Mouse (Mus musculus): ENCODE measurements around the gene Tgfbr3. TPM values are rescaled to one million over a fixed set of nuclear protein-coding genes. Genes with fewer than 3 reads are reported as not detected.

Tgfbr3 gene
- polyA plus RNA-seq, 1 experiment from 2014 or later = 7.1 TPM

- DNase-seq = no peak
- no peak for ATAC-seq (ENCODE audit: low read depth)
- 0 out of 2 replicates have a peak, but pooled peaks cover 3% of the 10 kb centered on the region for H3K36me3 ChIP-seq
- WGBS (ENCODE audit: insufficient replicate concordance) = 88% methylated on average over 9 of the region's 9 CpGs
- H3K4me3 ChIP-seq (replicated peaks) = no peak overlapping the region
- H3K9ac ChIP-seq = no peak overlapping the region
- no peaks in the 10 kb centered on the region for H3K9me3 ChIP-seq (replicated peaks)
- no peak overlapping the region for H3K27ac ChIP-seq
- H3K27me3 ChIP-seq = no peaks in the 10 kb centered on the region
- 0 out of 2 replicates have a peak, but pooled peaks cover 6% of the 10 kb centered on the region for H3K4me1 ChIP-seq (replicated peaks)
- no peak overlapping the region for H3K4me2 ChIP-seq
These were observed 132.0 kb downstream of the Tgfbr3 start for GRCm38 (mm10) chr5:107157384-107157783.

GRCm38 (mm10) chr5:107156096-107156495, 133.3 kb downstream of the Tgfbr3 start:
- H3K27ac ChIP-seq = no peak overlapping the region
- no peak overlapping the region for H3K4me3 ChIP-seq (replicated peaks)
- no peak for ATAC-seq (ENCODE audit: low read depth)
- H3K4me1 ChIP-seq (replicated peaks) = peaks cover 12% of the 10 kb centered on the region
- DNase-seq = no peak
- H3K9ac ChIP-seq = no peak overlapping the region
- 77% methylated on average over 3 of the region's 3 CpGs for WGBS (ENCODE audit: insufficient replicate concordance)
- no peaks in the 10 kb centered on the region for H3K27me3 ChIP-seq
- H3K36me3 ChIP-seq = 0 out of 2 replicates have a peak, but pooled peaks cover 3% of the 10 kb centered on the region
- no peak overlapping the region for H3K4me2 ChIP-seq
- no peaks in the 10 kb centered on the region for H3K9me3 ChIP-seq (replicated peaks)

- DNase-seq (no peak), ATAC-seq (ENCODE audit: low read depth) (no peak)
- H3K27ac ChIP-seq = no peak overlapping the region
- H3K9me3 ChIP-seq (replicated peaks) = no peaks in the 10 kb centered on the region
- WGBS (ENCODE audit: insufficient replicate concordance) = 76% methylated on average over 4 of the region's 4 CpGs
- no peak overlapping the region for H3K4me2 ChIP-seq
- no peak overlapping the region for H3K4me3 ChIP-seq (replicated peaks)
- no peak overlapping the region for H3K9ac ChIP-seq
- H3K27me3 ChIP-seq = no peaks in the 10 kb centered on the region
- 0 out of 2 replicates have a peak, but pooled peaks cover 3% of the 10 kb centered on the region for H3K36me3 ChIP-seq
- H3K4me1 ChIP-seq (replicated peaks) = peaks cover 22% of the 10 kb centered on the region
These were observed 136.4 kb downstream of the Tgfbr3 start for GRCm38 (mm10) chr5:107152989-107153388.

GRCm38 (mm10) chr5:107151320-107151719, 138.1 kb downstream of the Tgfbr3 start:
- Histone ChIP-seq H3K4me1 (replicated peaks) (peaks cover 22% of the 10 kb centered on the region), H3K36me3 (0 out of 2 replicates have a peak, but pooled peaks cover 3% of the 10 kb centered on the region), H3K27me3 (no peaks in the 10 kb centered on the region), H3K9me3 (replicated peaks) (no peaks in the 10 kb centered on the region), H3K4me2 (no peak overlapping the region), H3K4me3 (replicated peaks) (no peak overlapping the region), H3K27ac (no peak overlapping the region), H3K9ac (no peak overlapping the region)
- ATAC-seq (ENCODE audit: low read depth) = no peak
- no peak for DNase-seq
- 77% methylated on average over 3 of the region's 3 CpGs for whole genome bisulfite sequencing (ENCODE audit: insufficient replicate concordance)

GRCm38 (mm10) chr5:107150555-107151312, 138.7 kb downstream of the Tgfbr3 start:
- WGBS (ENCODE audit: insufficient replicate concordance) = 59% methylated on average over 9 of the region's 9 CpGs
- Histone ChIP-seq H3K4me2 (no peak overlapping the region), H3K27ac (no peak overlapping the region)

GRCm38 (mm10) chr5:107147951-107148766, 141.3 kb downstream of the Tgfbr3 start:
- ATAC-seq (ENCODE audit: low read depth) (no peak), DNase-seq (no peak)
- H3K4me2 ChIP-seq = no peak overlapping the region

More at GRCm38 (mm10) chr5:107150555-107151312, 138.7 kb downstream of the Tgfbr3 start:
- Histone ChIP-seq H3K4me1 (replicated peaks) (peaks cover 26% of the 10 kb centered on the region), H3K9me3 (replicated peaks) (no peaks in the 10 kb centered on the region), H3K9ac (no peak overlapping the region), H3K36me3 (0 out of 2 replicates have a peak, but pooled peaks cover 3% of the 10 kb centered on the region), H3K4me3 (replicated peaks) (no peak overlapping the region), H3K27me3 (no peaks in the 10 kb centered on the region)
- ATAC-seq (ENCODE audit: low read depth) = no peak
- DNase-seq = no peak

GRCm38 (mm10) chr5:107147413-107147812, 142.0 kb downstream of the Tgfbr3 start:
- H3K9ac ChIP-seq = no peak overlapping the region
- peaks cover 60% of the 10 kb centered on the region for H3K4me1 ChIP-seq (replicated peaks)

More at GRCm38 (mm10) chr5:107147951-107148766, 141.3 kb downstream of the Tgfbr3 start:
- no peaks in the 10 kb centered on the region for H3K27me3 ChIP-seq
- H3K4me1 ChIP-seq (replicated peaks) = peaks cover 52% of the 10 kb centered on the region
- no peak overlapping the region for H3K9ac ChIP-seq
- no peaks in the 10 kb centered on the region for H3K36me3 ChIP-seq
- no peak overlapping the region for H3K4me3 ChIP-seq (replicated peaks)
- 69% methylated on average over 13 of the region's 13 CpGs for WGBS (ENCODE audit: insufficient replicate concordance)
- H3K9me3 ChIP-seq (replicated peaks) = no peaks in the 10 kb centered on the region
- H3K27ac ChIP-seq = no peak overlapping the region

GRCm38 (mm10) chr5:107146111-107146616, 143.3 kb downstream of the Tgfbr3 start:
- H3K4me3 ChIP-seq (replicated peaks) = no peak overlapping the region
- H3K4me2 ChIP-seq = no peak overlapping the region
- H3K27ac ChIP-seq = no peak overlapping the region
- no peak for DNase-seq
- WGBS (ENCODE audit: insufficient replicate concordance) = 74% methylated on average over 11 of the region's 11 CpGs
- H3K36me3 ChIP-seq = no peaks in the 10 kb centered on the region
- ATAC-seq (ENCODE audit: low read depth) = no peak
- H3K27me3 ChIP-seq = no peaks in the 10 kb centered on the region
- H3K9me3 ChIP-seq (replicated peaks) = no peaks in the 10 kb centered on the region
- H3K4me1 ChIP-seq (replicated peaks) = peaks cover 67% of the 10 kb centered on the region
- no peak overlapping the region for H3K9ac ChIP-seq

More at GRCm38 (mm10) chr5:107147413-107147812, 142.0 kb downstream of the Tgfbr3 start:
- Histone ChIP-seq H3K27ac (no peak overlapping the region), H3K4me2 (no peak overlapping the region), H3K9me3 (replicated peaks) (no peaks in the 10 kb centered on the region), H3K4me3 (replicated peaks) (no peak overlapping the region), H3K27me3 (no peaks in the 10 kb centered on the region), H3K36me3 (no peaks in the 10 kb centered on the region)
- DNase-seq (no peak), ATAC-seq (ENCODE audit: low read depth) (no peak)

- 24% methylated on average over 4 of the region's 4 CpGs for WGBS (ENCODE audit: insufficient replicate concordance)
- H3K4me3 ChIP-seq (replicated peaks) = no peak overlapping the region
- H3K4me2 ChIP-seq = no peak overlapping the region
- 0 out of 2 replicates have a peak overlapping the region, but pooled peaks have one; percentile 14 for H3K27ac ChIP-seq
- peaks cover 6% of the 10 kb centered on the region; the same call in 1 of the 2 replicates for H3K36me3 ChIP-seq
- H3K9me3 ChIP-seq (replicated peaks) = no peaks in the 10 kb centered on the region
- no peaks in the 10 kb centered on the region for H3K27me3 ChIP-seq
- ATAC-seq (ENCODE audit: low read depth) = peak; percentile 63
- peaks cover 66% of the 10 kb centered on the region for H3K4me1 ChIP-seq (replicated peaks)
- peak; percentile 9 for DNase-seq
- H3K9ac ChIP-seq = no peak overlapping the region
These were observed 144.3 kb downstream of the Tgfbr3 start for GRCm38 (mm10) chr5:107145125-107145524.

- Histone ChIP-seq H3K27ac (peak overlapping the region; percentile 65), H3K36me3 (peaks cover 14% of the 10 kb centered on the region), H3K4me3 (replicated peaks) (no peak overlapping the region), H3K4me1 (replicated peaks) (peaks cover 60% of the 10 kb centered on the region), H3K27me3 (no peaks in the 10 kb centered on the region), H3K9me3 (replicated peaks) (no peaks in the 10 kb centered on the region), H3K9ac (no peak overlapping the region), H3K4me2 (no peak overlapping the region)
- WGBS (ENCODE audit: insufficient replicate concordance) = 76% methylated on average over 9 of the region's 9 CpGs
- DNase-seq (no peak), ATAC-seq (ENCODE audit: low read depth) (no peak)
These were observed 145.1 kb downstream of the Tgfbr3 start for GRCm38 (mm10) chr5:107144263-107144843.

- peaks cover 59% of the 10 kb centered on the region for H3K4me1 ChIP-seq (replicated peaks)
- H3K27ac ChIP-seq = peak overlapping the region; percentile 65
- WGBS (ENCODE audit: insufficient replicate concordance) = 76% methylated on average over 5 of the region's 5 CpGs
These were observed 146.0 kb downstream of the Tgfbr3 start for GRCm38 (mm10) chr5:107143406-107143805.

More at GRCm38 (mm10) chr5:107143406-107143805, 146.0 kb downstream of the Tgfbr3 start:
- Histone ChIP-seq H3K4me2 (peak overlapping the region; percentile 13; the same call in 1 of the 2 replicates), H3K36me3 (peaks cover 19% of the 10 kb centered on the region), H3K9me3 (replicated peaks) (no peaks in the 10 kb centered on the region), H3K4me3 (replicated peaks) (no peak overlapping the region), H3K27me3 (no peaks in the 10 kb centered on the region), H3K9ac (no peak overlapping the region)
- ATAC-seq (ENCODE audit: low read depth) (no peak), DNase-seq (no peak)

Measured in liver, embryonic 13.5 days (tissue).